Mouse (Mus musculus): ENCODE measurements at regions not wholly inside any gene's neighbourhood (a gene's known extent, or its start where the extent isn't known, plus 50 kb on each side); places are given as distances from the start of the nearest gene placed in this dataset.
"Not testable (repeated sequence)": the region's sequence is repeated elsewhere in the genome, so short reads cannot be mapped to it uniquely, and the experiment has no call there.

- DNase-seq, result no peak
These were observed 580.1 kb upstream of the Klhl29 start for GRCm38 (mm10) chr12:5955564-5955963.

- DNase-seq, result no peak
These were observed 568.0 kb upstream of the Klhl29 start for GRCm38 (mm10) chr12:5943346-5943925.

GRCm38 (mm10) chr12:5921262-5921661, 545.8 kb upstream of the Klhl29 start:
- no peak for DNase-seq

GRCm38 (mm10) chr12:5918030-5918429, 542.5 kb upstream of the Klhl29 start:
- DNase-seq, result no peak

GRCm38 (mm10) chr12:5906251-5906650, 530.8 kb upstream of the Klhl29 start:
- DNase-seq, result no peak

- not testable (repeated sequence) for DNase-seq
These were observed 516.3 kb upstream of the Klhl29 start for GRCm38 (mm10) chr12:5891786-5892185.

- no peak for DNase-seq
These were observed 491.2 kb upstream of the Klhl29 start for GRCm38 (mm10) chr12:5866701-5867100.

- DNase-seq, result no peak
These were observed 484.3 kb upstream of the Klhl29 start for GRCm38 (mm10) chr12:5859795-5860194.

GRCm38 (mm10) chr12:5856421-5856820, 480.9 kb upstream of the Klhl29 start:
- peak; percentile 68 for DNase-seq

- no peak for DNase-seq
These were observed 434.9 kb upstream of the Klhl29 start for GRCm38 (mm10) chr12:5810427-5810826.

GRCm38 (mm10) chr12:5810009-5810408, 434.5 kb upstream of the Klhl29 start:
- DNase-seq, result no peak

GRCm38 (mm10) chr12:5807996-5808886, 432.8 kb upstream of the Klhl29 start:
- peak; percentile 87 for DNase-seq

GRCm38 (mm10) chr12:5805731-5806130, 430.2 kb upstream of the Klhl29 start:
- no peak for DNase-seq

GRCm38 (mm10) chr12:5793051-5793450, 417.6 kb upstream of the Klhl29 start:
- DNase-seq, result no peak

- peak; percentile 55 for DNase-seq
These were observed 411.8 kb upstream of the Klhl29 start for GRCm38 (mm10) chr12:5787074-5787813.

- DNase-seq, result no peak
These were observed 405.8 kb upstream of the Klhl29 start for GRCm38 (mm10) chr12:5781276-5781675.

GRCm38 (mm10) chr12:5777556-5777955, 402.1 kb upstream of the Klhl29 start:
- DNase-seq, result no peak

GRCm38 (mm10) chr12:5771399-5771978, 396.0 kb upstream of the Klhl29 start:
- DNase-seq, result no peak

- DNase-seq, result peak; percentile 19
These were observed 395.0 kb upstream of the Klhl29 start for GRCm38 (mm10) chr12:5770531-5770930.

GRCm38 (mm10) chr12:5764445-5765170, 389.1 kb upstream of the Klhl29 start:
- DNase-seq, result peak; percentile 46

- DNase-seq, result peak; percentile 5
These were observed 388.5 kb upstream of the Klhl29 start for GRCm38 (mm10) chr12:5764026-5764425.

GRCm38 (mm10) chr12:5762306-5762927, 386.9 kb upstream of the Klhl29 start:
- DNase-seq, result no peak

Measured in retina, postnatal 1 day (tissue).